Mouse (Mus musculus) C2C12 (cell line): ENCODE data around the gene Oxct2a. TPM values are rescaled to one million over a fixed set of nuclear protein-coding genes. Genes with fewer than 3 reads are reported as not detected.

Experiments
- H3K27me3 ChIP-seq: one replicate; pipeline ENCODE4 v1.6.1; 2011; ENCODE audit not compliant: control insufficient read depth, insufficient read depth, insufficient read length
- H3K36me3 ChIP-seq: one replicate; pipeline ENCODE4 v1.6.1; 2011; ENCODE audit not compliant: control insufficient read depth, insufficient read depth
- H3K4me3 ChIP-seq: one replicate; pipeline ENCODE4 v1.5.1; 2011; ENCODE audit warnings: mild to moderate bottlenecking, control low read depth; ENCODE audit not compliant: poor library complexity, insufficient read depth, severe bottlenecking
- H3K79me2 ChIP-seq: one replicate; pipeline ENCODE4 v1.6.1; 2011; ENCODE audit not compliant: control insufficient read depth, insufficient read depth
- H3K79me3 ChIP-seq: one replicate; pipeline ENCODE4 v1.6.1; 2011; ENCODE audit warnings: low read depth, control low read depth
- H3ac ChIP-seq: one replicate; pipeline ENCODE3; 2011; ENCODE audit warnings: low read depth; ENCODE audit not compliant: control insufficient read depth, insufficient read length
- CEBPB ChIP-seq: IDR thresholded peaks from one replicate; pipeline ENCODE4 v1.6.1; 2011; ENCODE audit warnings: low read depth, mild to moderate bottlenecking, control low read depth, moderate library complexity
- CTCF ChIP-seq: IDR thresholded peaks from one replicate; pipeline ENCODE4 v1.5.1; 2011; ENCODE audit not compliant: control insufficient read depth, insufficient read depth, insufficient read length
- FOSL1 ChIP-seq: IDR thresholded peaks from one replicate; pipeline ENCODE4 v1.8.0; 2011; ENCODE audit warnings: mild to moderate bottlenecking, low read length; ENCODE audit not compliant: poor library complexity, insufficient read depth, severe bottlenecking
- MAX ChIP-seq: IDR thresholded peaks from one replicate; pipeline ENCODE4 v1.6.1; 2011; ENCODE audit warnings: mild to moderate bottlenecking, control low read depth
- MYOD1 ChIP-seq: IDR thresholded peaks from one replicate; pipeline ENCODE4 v1.6.1; 2011; ENCODE audit warnings: low read depth; ENCODE audit not compliant: control insufficient read depth, insufficient read length
- MYOG ChIP-seq: IDR thresholded peaks from one replicate; pipeline ENCODE4 v1.6.1; 2011; ENCODE audit not compliant: control insufficient read depth, insufficient read length; ENCODE audit errors: extremely low read depth
- USF1 ChIP-seq: IDR thresholded peaks from one replicate; pipeline ENCODE4 v1.6.1; 2011; ENCODE audit warnings: low read depth, mild to moderate bottlenecking, control low read depth, moderate library complexity
- long read RNA-seq, 2 experiments: library from polyadenylated mRNA; unstranded; transcript quantifications; one replicate each; pipeline ENCODE4 v2.0.0; 2019 to 2020
- polyA plus RNA-seq: library from polyadenylated mRNA; unstranded; fragments of >200 nt; fragmentation: generic; extraction: Trizol; gene quantifications from one replicate; pipeline ENCODE4 v1.2.1, GENCODE M21; 2012; ENCODE audit warnings: missing spikeins

Gene Oxct2a
- 0.05 TPM for polyA plus RNA-seq
- long read RNA-seq, experiment 1: 0 reads
- long read RNA-seq, experiment 2: 0 reads

GRCm38 (mm10) chr4:123323534-123323933 is at the start of gene Oxct2a:
Gene Oxct2a, minus strand, starts transcription at chr4:123323634.
- TF ChIP-seq USF1 (no peak), MYOG (no peak), MYOD1 (no peak), CEBPB (no peak), CTCF (no peak), FOSL1 (no peak), MAX (no peak)
- H3K36me3 ChIP-seq: no peaks in the 10 kb centered on the region
- no peaks in the 10 kb centered on the region for H3K79me3 ChIP-seq
- no peaks in the 10 kb centered on the region for H3K27me3 ChIP-seq
- H3K79me2 ChIP-seq: no peaks in the 10 kb centered on the region
- no peak within 1 kb of the TSS for H3ac ChIP-seq
- no peak within 1 kb of the TSS for H3K4me3 ChIP-seq

- H3K79me2 ChIP-seq: no peaks in the 10 kb centered on the region
- no peaks in the 10 kb centered on the region for H3K79me3 ChIP-seq
- H3ac ChIP-seq: no peak overlapping the region
- H3K4me3 ChIP-seq: no peak overlapping the region
- no peaks in the 10 kb centered on the region for H3K27me3 ChIP-seq
- peaks cover 93% of the 10 kb centered on the region for H3K36me3 ChIP-seq
- TF ChIP-seq USF1: no peak
- TF ChIP-seq CTCF: no peak
- TF ChIP-seq CEBPB: no peak
- no peak for TF ChIP-seq MYOD1
- no peak for TF ChIP-seq FOSL1
- no peak for TF ChIP-seq MAX
- TF ChIP-seq MYOG: no peak
These were observed 40.1 kb upstream of the Oxct2a start for GRCm38 (mm10) chr4:123363555-123363954.

GRCm38 (mm10) chr4:123360771-123361170 is 37.3 kb upstream of the Oxct2a start:
- no peaks in the 10 kb centered on the region for H3K79me2 ChIP-seq
- TF ChIP-seq MAX (no peak), USF1 (no peak), MYOD1 (no peak), FOSL1 (no peak), CTCF (no peak), CEBPB (no peak), MYOG (no peak)

GRCm38 (mm10) chr4:123358613-123359012 is 35.2 kb upstream of the Oxct2a start:
- H3K79me2 ChIP-seq: no peaks in the 10 kb centered on the region
- no peaks in the 10 kb centered on the region for H3K27me3 ChIP-seq
- no peak overlapping the region for H3K4me3 ChIP-seq
- no peaks in the 10 kb centered on the region for H3K79me3 ChIP-seq
- TF ChIP-seq CTCF (no peak), MYOD1 (no peak), CEBPB (no peak)
- peaks cover 93% of the 10 kb centered on the region for H3K36me3 ChIP-seq
- H3ac ChIP-seq: no peak overlapping the region

More at GRCm38 (mm10) chr4:123360771-123361170, 37.3 kb upstream of the Oxct2a start:
- peaks cover 94% of the 10 kb centered on the region for H3K36me3 ChIP-seq
- H3ac ChIP-seq: no peak overlapping the region
- H3K4me3 ChIP-seq: no peak overlapping the region
- no peaks in the 10 kb centered on the region for H3K79me3 ChIP-seq
- H3K27me3 ChIP-seq: no peaks in the 10 kb centered on the region

GRCm38 (mm10) chr4:123355941-123356340 is 32.5 kb upstream of the Oxct2a start:
- Histone ChIP-seq H3K79me2 (no peaks in the 10 kb centered on the region), H3ac (no peak overlapping the region)

GRCm38 (mm10) chr4:123353271-123353877 is 29.9 kb upstream of the Oxct2a start:
- Histone ChIP-seq H3K27me3 (no peaks in the 10 kb centered on the region), H3K4me3 (no peak overlapping the region), H3K79me3 (no peaks in the 10 kb centered on the region), H3K36me3 (peaks cover 97% of the 10 kb centered on the region), H3ac (no peak overlapping the region), H3K79me2 (no peaks in the 10 kb centered on the region)
- no peak for TF ChIP-seq MYOG
- TF ChIP-seq CEBPB: no peak
- no peak for TF ChIP-seq CTCF
- no peak for TF ChIP-seq USF1
- no peak for TF ChIP-seq MYOD1
- TF ChIP-seq MAX: no peak
- no peak for TF ChIP-seq FOSL1

More at GRCm38 (mm10) chr4:123355941-123356340, 32.5 kb upstream of the Oxct2a start:
- Histone ChIP-seq H3K27me3 (no peaks in the 10 kb centered on the region), H3K36me3 (peaks cover 93% of the 10 kb centered on the region), H3K4me3 (no peak overlapping the region), H3K79me3 (no peaks in the 10 kb centered on the region)
- no peak for TF ChIP-seq CEBPB
- TF ChIP-seq MYOD1: no peak
- no peak for TF ChIP-seq USF1
- TF ChIP-seq CTCF: no peak
- TF ChIP-seq MYOG: no peak
- TF ChIP-seq FOSL1: no peak
- no peak for TF ChIP-seq MAX
